Mouse (Mus musculus) retina, postnatal 7 days (tissue): Measurements from ENCODE around the gene Cfdp1.

Experiments used
- DNase-seq: peaks from one replicate; pipeline ENCODE4 v3.0.0-alpha.2; 2012; ENCODE audit warnings: low read depth, low spot score

The Cfdp1 gene

GRCm38 (mm10) chr8:111801456-111801855 lies 52.6 kb downstream of the Cfdp1 start:
- no peak for DNase-seq

- no peak for DNase-seq
Measured at GRCm38 (mm10) chr8:111796528-111796927, 57.6 kb downstream of the Cfdp1 start.

GRCm38 (mm10) chr8:111793324-111793917 lies 60.7 kb downstream of the Cfdp1 start:
- no peak for DNase-seq

GRCm38 (mm10) chr8:111789639-111790038 lies 64.5 kb downstream of the Cfdp1 start:
- DNase-seq: no peak

GRCm38 (mm10) chr8:111789200-111789599 lies 64.9 kb downstream of the Cfdp1 start:
- no peak for DNase-seq

GRCm38 (mm10) chr8:111788497-111788896 lies 65.6 kb downstream of the Cfdp1 start:
- DNase-seq: no peak

GRCm38 (mm10) chr8:111788085-111788484 lies 66.0 kb downstream of the Cfdp1 start:
- DNase-seq: no peak

- no peak for DNase-seq
Measured at GRCm38 (mm10) chr8:111787683-111788082, 66.4 kb downstream of the Cfdp1 start.

- DNase-seq: no peak
Measured at GRCm38 (mm10) chr8:111786701-111787588, 67.1 kb downstream of the Cfdp1 start.

- no peak for DNase-seq
Measured at GRCm38 (mm10) chr8:111786116-111786515, 68.0 kb downstream of the Cfdp1 start.

GRCm38 (mm10) chr8:111782671-111783394 lies 71.3 kb downstream of the Cfdp1 start:
- DNase-seq: no peak

- DNase-seq: no peak
Measured at GRCm38 (mm10) chr8:111782161-111782560, 71.9 kb downstream of the Cfdp1 start.

- DNase-seq: no peak
Measured at GRCm38 (mm10) chr8:111780697-111781424, 73.2 kb downstream of the Cfdp1 start.

GRCm38 (mm10) chr8:111779690-111780089 lies 74.4 kb downstream of the Cfdp1 start:
- DNase-seq: no peak

- DNase-seq: no peak
Measured at GRCm38 (mm10) chr8:111778801-111779200, 75.3 kb downstream of the Cfdp1 start.

- no peak for DNase-seq
Measured at GRCm38 (mm10) chr8:111776492-111776891, 77.6 kb downstream of the Cfdp1 start.

- no peak for DNase-seq
Measured at GRCm38 (mm10) chr8:111775766-111776165, 78.3 kb downstream of the Cfdp1 start.

GRCm38 (mm10) chr8:111773476-111773875 lies 80.6 kb downstream of the Cfdp1 start:
- DNase-seq: no peak

- no peak for DNase-seq
Measured at GRCm38 (mm10) chr8:111773057-111773456, 81.0 kb downstream of the Cfdp1 start.

GRCm38 (mm10) chr8:111772083-111772482 lies 82.0 kb downstream of the Cfdp1 start:
- no peak for DNase-seq

GRCm38 (mm10) chr8:111771625-111772020 lies 82.5 kb downstream of the Cfdp1 start:
- no peak for DNase-seq
